Mouse (Mus musculus): ENCODE results near the gene Gzmn. TPM values are rescaled to one million over a fixed set of nuclear protein-coding genes. Genes with fewer than 3 reads are reported as not detected.
"Not testable (repeated sequence)": the region's sequence is repeated elsewhere in the genome, so short reads cannot be mapped to it uniquely, and the experiment has no call there.

Gene Gzmn
- polyA plus RNA-seq, 1 experiment: 0.07 TPM

GRCm38 (mm10) chr14:56168009-56168408, 6.4 kb downstream of the Gzmn start:
- Histone ChIP-seq H3K36me3 (ENCODE audit: control insufficient read depth, insufficient read depth) (no peaks in the 10 kb centered on the region), H3K27me3 (ENCODE audit: control insufficient read depth, insufficient read depth, insufficient read length) (no peaks in the 10 kb centered on the region), H3K4me3 (no peak overlapping the region), H3K4me2 (ENCODE audit: low read depth) (no peak overlapping the region), H3ac (ENCODE audit: control insufficient read depth, insufficient read length) (no peak overlapping the region), H3K79me2 (ENCODE audit: control insufficient read depth, insufficient read depth) (no peaks in the 10 kb centered on the region)
- TF ChIP-seq MAX (IDR thresholded peaks at IDR 0.05; ENCODE audit: low read depth): no peak
- no peak for TF ChIP-seq POLR2AphosphoS2 (IDR thresholded peaks at IDR 0.05; ENCODE audit: insufficient read length, low read depth)
- TF ChIP-seq REST (IDR thresholded peaks at IDR 0.05; ENCODE audit: insufficient read depth, insufficient read length): no peak
- no peak for TF ChIP-seq TCF3 (IDR thresholded peaks at IDR 0.05; ENCODE audit: insufficient read length, low read depth)
- no peak for TF ChIP-seq MYOG (IDR thresholded peaks at IDR 0.05; ENCODE audit: control insufficient read depth in 1 of 3, insufficient read depth in 1 of 3, insufficient read length in 2 of 3, low read depth in 2 of 3)
- TF ChIP-seq MYOD1 (IDR thresholded peaks at IDR 0.05; ENCODE audit: control insufficient read depth in 1 of 3, insufficient read length in 2 of 3, low read depth in 2 of 3): no peak
- no peak for TF ChIP-seq POLR2A (IDR thresholded peaks at IDR 0.05; ENCODE audit: insufficient read length, low read depth)
- no peak for TF ChIP-seq USF1 (IDR thresholded peaks at IDR 0.05; ENCODE audit: low read depth)
- no peak for TF ChIP-seq E2F4 (IDR thresholded peaks at IDR 0.05; ENCODE audit: insufficient read depth)
- no peak for TF ChIP-seq TCF12 (IDR thresholded peaks at IDR 0.05; ENCODE audit: insufficient read depth, poor library complexity, severe bottlenecking)
- no peak for TF ChIP-seq CEBPB (IDR thresholded peaks at IDR 0.05; ENCODE audit: insufficient read depth, poor library complexity, severe bottlenecking)
- TF ChIP-seq SRF (IDR thresholded peaks at IDR 0.05; ENCODE audit: control insufficient read depth, insufficient read length, low read depth): no peak

- Histone ChIP-seq H3K27me3 (ENCODE audit: control insufficient read depth, insufficient read depth, insufficient read length) (peaks cover 4% of the 10 kb centered on the region), H3K4me3 (no peak overlapping the region), H3K79me2 (ENCODE audit: control insufficient read depth, insufficient read depth) (no peaks in the 10 kb centered on the region), H3ac (ENCODE audit: control insufficient read depth, insufficient read length) (no peak overlapping the region), H3K36me3 (ENCODE audit: control insufficient read depth, insufficient read depth) (no peaks in the 10 kb centered on the region), H3K4me2 (ENCODE audit: low read depth) (no peak overlapping the region)
- no peak for TF ChIP-seq REST (IDR thresholded peaks at IDR 0.05; ENCODE audit: insufficient read depth, insufficient read length)
- TF ChIP-seq TCF12 (IDR thresholded peaks at IDR 0.05; ENCODE audit: insufficient read depth, poor library complexity, severe bottlenecking): no peak
- no peak for TF ChIP-seq POLR2AphosphoS2 (IDR thresholded peaks at IDR 0.05; ENCODE audit: insufficient read length, low read depth)
- TF ChIP-seq SRF (IDR thresholded peaks at IDR 0.05; ENCODE audit: control insufficient read depth, insufficient read length, low read depth): no peak
- no peak for TF ChIP-seq E2F4 (IDR thresholded peaks at IDR 0.05; ENCODE audit: insufficient read depth)
- no peak for TF ChIP-seq POLR2A (IDR thresholded peaks at IDR 0.05; ENCODE audit: insufficient read length, low read depth)
- no peak for TF ChIP-seq USF1 (IDR thresholded peaks at IDR 0.05; ENCODE audit: low read depth)
- no peak for TF ChIP-seq TCF3 (IDR thresholded peaks at IDR 0.05; ENCODE audit: insufficient read length, low read depth)
- TF ChIP-seq MAX (IDR thresholded peaks at IDR 0.05; ENCODE audit: low read depth): no peak
- no peak for TF ChIP-seq MYOD1 (IDR thresholded peaks at IDR 0.05; ENCODE audit: control insufficient read depth in 1 of 3, insufficient read length in 2 of 3, low read depth in 2 of 3)
Measured at GRCm38 (mm10) chr14:56162109-56162508, 12.3 kb downstream of the Gzmn start.

- H3K36me3 ChIP-seq (ENCODE audit: control insufficient read depth, insufficient read depth); H3ac ChIP-seq (ENCODE audit: control insufficient read depth, insufficient read length); H3K4me3 ChIP-seq; H3K27me3 ChIP-seq (ENCODE audit: control insufficient read depth, insufficient read depth, insufficient read length); H3K4me2 ChIP-seq (ENCODE audit: low read depth); H3K79me2 ChIP-seq (ENCODE audit: control insufficient read depth, insufficient read depth): not testable (repeated sequence)
Measured at GRCm38 (mm10) chr14:56159479-56159878, 14.9 kb downstream of the Gzmn start, which contains the start of gene Gzmg. Gene Gzmg (minus strand): TSS chr14:56159579.

- Histone ChIP-seq H3ac (ENCODE audit: control insufficient read depth, insufficient read length) (no peak overlapping the region), H3K27me3 (ENCODE audit: control insufficient read depth, insufficient read depth, insufficient read length) (peaks cover 4% of the 10 kb centered on the region), H3K4me2 (ENCODE audit: low read depth) (no peak overlapping the region), H3K36me3 (ENCODE audit: control insufficient read depth, insufficient read depth) (no peaks in the 10 kb centered on the region), H3K4me3 (no peak overlapping the region), H3K79me2 (ENCODE audit: control insufficient read depth, insufficient read depth) (no peaks in the 10 kb centered on the region)
- TF ChIP-seq E2F4 (IDR thresholded peaks at IDR 0.05; ENCODE audit: insufficient read depth) (no peak), CEBPB (IDR thresholded peaks at IDR 0.05; ENCODE audit: insufficient read depth, poor library complexity, severe bottlenecking) (no peak), POLR2A (IDR thresholded peaks at IDR 0.05; ENCODE audit: insufficient read length, low read depth) (no peak), USF1 (IDR thresholded peaks at IDR 0.05; ENCODE audit: low read depth) (no peak), SRF (IDR thresholded peaks at IDR 0.05; ENCODE audit: control insufficient read depth, insufficient read length, low read depth) (no peak), TCF12 (IDR thresholded peaks at IDR 0.05; ENCODE audit: insufficient read depth, poor library complexity, severe bottlenecking) (no peak), MAX (IDR thresholded peaks at IDR 0.05; ENCODE audit: low read depth) (no peak)
Measured at GRCm38 (mm10) chr14:56155340-56155739, 19.1 kb downstream of the Gzmn start.

GRCm38 (mm10) chr14:56133675-56134074, 40.7 kb downstream of the Gzmn start:
- H3K4me2 ChIP-seq (ENCODE audit: low read depth): not testable (repeated sequence)

GRCm38 (mm10) chr14:56132508-56132907, 41.9 kb downstream of the Gzmn start, which contains the start of gene Gzmd:
Gene Gzmd (minus strand): TSS chr14:56132608.
- not testable (repeated sequence) for H3K27me3 ChIP-seq (ENCODE audit: control insufficient read depth, insufficient read depth, insufficient read length); H3K36me3 ChIP-seq (ENCODE audit: control insufficient read depth, insufficient read depth); H3K4me3 ChIP-seq; H3K4me2 ChIP-seq (ENCODE audit: low read depth); H3K79me2 ChIP-seq (ENCODE audit: control insufficient read depth, insufficient read depth); H3ac ChIP-seq (ENCODE audit: control insufficient read depth, insufficient read length)

More at GRCm38 (mm10) chr14:56133675-56134074, 40.7 kb downstream of the Gzmn start:
- H3K36me3 ChIP-seq (ENCODE audit: control insufficient read depth, insufficient read depth); H3ac ChIP-seq (ENCODE audit: control insufficient read depth, insufficient read length); H3K4me3 ChIP-seq; H3K27me3 ChIP-seq (ENCODE audit: control insufficient read depth, insufficient read depth, insufficient read length); H3K79me2 ChIP-seq (ENCODE audit: control insufficient read depth, insufficient read depth): not testable (repeated sequence)

Measured in myocyte (in vitro differentiated cells).